Mouse (Mus musculus) megakaryocyte, embryonic 14.5 days (primary cell): ENCODE data around the gene Npas2. TPM values are rescaled to one million over a fixed set of nuclear protein-coding genes. Genes with fewer than 3 reads are reported as not detected.

Experiments
- H3K27me3 ChIP-seq: replicated peaks from 2 replicates; pipeline ENCODE3; 2012; ENCODE audit warnings: inconsistent platforms
- H3K36me3 ChIP-seq: replicated peaks from 2 replicates; pipeline ENCODE3; 2012; ENCODE audit warnings: low read length, inconsistent platforms, mixed read lengths
- H3K4me1 ChIP-seq: 2 replicates; pipeline ENCODE4 v1.6.1; 2012; ENCODE audit warnings: inconsistent platforms
- H3K4me3 ChIP-seq: replicated peaks from 2 replicates; pipeline ENCODE3; 2012; ENCODE audit warnings: moderate library complexity, mild to moderate bottlenecking, inconsistent platforms
- H3K9me3 ChIP-seq: 2 replicates; pipeline ENCODE4 v1.6.1; 2012; ENCODE audit warnings: inconsistent platforms
- FLI1 ChIP-seq: IDR thresholded peaks from 2 replicates; pipeline ENCODE4 v1.6.1; 2012; ENCODE audit warnings: low read length, inconsistent platforms, mixed read lengths
- GATA1 ChIP-seq: IDR thresholded peaks from 3 replicates; pipeline ENCODE4 v1.6.1; 2012; ENCODE audit warnings: mixed read lengths, low read length, inconsistent platforms, borderline replicate concordance
- polyA plus RNA-seq: library from polyadenylated mRNA; stranded (reverse); fragments of >175 nt; gene quantifications from 2 replicates; pipeline ENCODE4 v1.2.3, GENCODE M21; 2012; ENCODE audit warnings: low replicate concordance; ENCODE audit not compliant: insufficient read depth

Npas2 gene
- polyA plus RNA-seq, 1 experiment = 5.8 TPM

DNA sequence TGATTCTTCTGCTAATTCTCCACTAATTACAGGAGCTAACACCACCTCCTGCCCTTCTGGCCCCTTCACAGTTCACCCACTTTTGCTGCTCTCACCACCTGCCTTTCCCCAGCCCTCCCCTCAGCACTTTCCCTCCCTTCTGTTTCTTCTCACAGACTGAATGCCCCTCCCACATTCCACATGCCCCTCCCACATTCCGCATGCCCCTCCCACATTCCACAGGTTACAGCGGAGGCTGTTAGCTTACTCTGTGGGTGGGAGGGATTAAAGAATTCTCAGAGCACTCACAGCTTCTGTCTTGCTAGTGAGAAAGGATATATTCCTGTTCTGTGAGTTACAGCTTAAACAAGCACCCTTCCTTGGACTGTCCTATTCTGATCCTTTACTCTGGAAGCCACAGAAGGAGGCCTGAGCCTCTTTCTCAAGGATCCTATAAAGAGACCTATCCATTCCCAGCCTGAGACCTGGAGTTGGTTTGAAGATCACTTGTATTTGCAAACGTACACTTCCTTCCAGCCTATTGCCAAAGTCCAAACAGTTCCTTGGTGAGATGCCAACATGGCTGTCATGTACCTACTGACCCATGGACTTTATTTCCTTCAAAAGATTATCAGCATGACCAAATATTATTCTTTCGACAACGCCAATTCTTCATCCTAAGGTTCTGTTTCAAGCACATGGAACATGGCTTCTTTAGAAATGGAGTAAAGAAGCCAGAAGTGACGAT lies 6.7 kb upstream of the Npas2 start:
- Histone ChIP-seq H3K4me1 (peaks cover 25% of the 10 kb centered on the region), H3K27me3 (peaks cover 16% of the 10 kb centered on the region), H3K36me3 (no peaks in the 10 kb centered on the region), H3K4me3 (no peak overlapping the region), H3K9me3 (peaks cover 8% of the 10 kb centered on the region)
- TF ChIP-seq GATA1 (no peak), FLI1 (no peak)

DNA sequence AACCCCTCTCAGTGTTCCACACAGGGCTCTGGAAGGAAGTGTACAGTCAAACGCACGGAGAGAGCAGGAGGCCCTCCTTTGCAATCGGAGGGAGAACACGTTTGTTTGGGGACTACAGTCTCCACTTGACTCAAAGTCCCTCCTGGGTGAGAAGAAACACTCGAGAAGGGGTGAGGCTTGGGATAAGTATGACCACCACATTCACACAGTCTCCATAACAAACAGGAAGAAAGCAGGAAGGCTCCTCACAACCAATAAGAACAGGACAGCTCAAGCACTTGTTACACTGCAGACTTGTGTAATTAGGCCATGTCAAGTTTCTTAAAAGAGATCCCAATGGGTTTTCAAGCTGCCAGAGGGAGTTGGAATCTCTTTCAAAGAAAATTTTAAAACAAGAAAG lies 2.4 kb upstream of the Npas2 start:
- Histone ChIP-seq H3K9me3 (peaks cover 3% of the 10 kb centered on the region), H3K27me3 (peaks cover 49% of the 10 kb centered on the region), H3K36me3 (no peaks in the 10 kb centered on the region), H3K4me3 (no peak overlapping the region), H3K4me1 (peaks cover 45% of the 10 kb centered on the region)
- TF ChIP-seq GATA1 (no peak), FLI1 (no peak)

DNA sequence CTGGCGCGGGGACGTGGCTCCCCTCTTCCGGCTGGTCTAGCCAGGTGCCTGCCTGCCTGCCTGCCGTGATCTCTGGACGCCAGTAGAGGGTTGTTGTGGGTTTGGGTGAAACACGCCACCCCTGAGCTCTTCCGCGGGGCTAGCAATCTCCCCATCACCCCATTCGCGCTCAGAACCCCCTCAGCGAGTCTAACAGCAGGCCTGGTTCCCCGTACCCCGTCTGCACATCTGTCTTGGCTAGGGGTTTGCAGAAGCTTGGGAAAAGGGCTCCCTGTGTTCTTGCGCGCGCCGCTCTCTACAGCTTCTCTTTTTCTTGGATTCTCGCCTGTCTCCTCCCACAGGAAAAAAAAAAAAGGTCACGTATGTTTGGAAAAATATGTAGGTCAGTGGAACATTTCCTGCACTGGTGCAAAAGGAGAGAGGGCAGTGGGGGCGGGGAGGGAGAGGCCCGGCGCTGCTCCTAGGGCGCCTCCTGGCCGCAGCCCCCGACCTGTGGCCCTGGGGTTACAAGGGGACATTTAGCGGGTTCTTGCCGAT lies 1.0 kb upstream of the Npas2 start:
- TF ChIP-seq GATA1 (no peak), FLI1 (no peak)
- peaks cover 56% of the 10 kb centered on the region for H3K27me3 ChIP-seq
- H3K4me3 ChIP-seq = peak overlapping the region; percentile 96

DNA sequence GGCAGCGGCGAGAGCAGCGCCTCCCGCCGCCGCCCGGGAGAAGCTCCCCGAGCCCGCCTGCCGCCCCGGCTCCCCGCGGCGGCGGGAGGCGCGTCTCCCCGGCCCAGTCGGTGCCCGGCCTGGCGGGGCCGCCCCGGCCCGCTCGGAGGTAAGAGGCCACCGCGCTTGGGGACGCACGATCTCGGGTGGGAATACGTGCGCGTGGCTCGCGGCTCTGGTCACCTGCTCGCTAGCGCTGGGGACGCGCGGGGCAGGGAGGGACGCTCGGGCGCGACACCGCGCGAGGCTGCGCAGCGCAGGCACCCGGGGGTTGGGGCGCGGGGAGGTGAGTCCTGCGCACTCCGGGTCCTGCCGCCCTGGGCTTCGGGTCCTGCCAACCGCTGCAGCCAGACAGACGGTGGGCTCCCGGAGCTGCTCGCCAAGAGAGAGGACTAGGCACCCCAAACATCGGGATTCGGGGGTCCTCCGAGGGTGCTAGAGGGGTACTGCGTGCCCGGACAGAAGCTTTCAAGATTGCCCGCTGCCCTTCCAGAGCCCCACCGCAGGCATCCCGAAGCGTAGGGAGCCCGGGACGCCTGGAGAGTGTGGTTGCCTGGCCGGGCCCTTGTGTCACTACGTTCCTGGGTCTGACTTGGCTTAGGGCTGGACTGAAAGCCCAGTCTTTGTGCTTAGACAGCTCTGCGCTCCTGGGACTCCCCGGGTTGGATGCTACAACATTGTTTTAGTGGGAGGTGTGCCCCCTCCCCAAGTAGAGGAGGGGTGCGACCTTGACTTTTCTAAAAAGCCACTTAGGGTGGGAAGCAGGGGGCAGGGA lies 538 bp downstream of the Npas2 start:
- H3K4me3 ChIP-seq = peak overlapping the region; percentile 96
- H3K4me1 ChIP-seq = peaks cover 53% of the 10 kb centered on the region
- TF ChIP-seq GATA1 (no peak), FLI1 (no peak)
- peaks cover 4% of the 10 kb centered on the region for H3K36me3 ChIP-seq
- H3K27me3 ChIP-seq = peaks cover 62% of the 10 kb centered on the region
- H3K9me3 ChIP-seq = peaks cover 3% of the 10 kb centered on the region

More for the DNA sequence above, 1.0 kb upstream of the Npas2 start:
- Histone ChIP-seq H3K4me1 (peaks cover 48% of the 10 kb centered on the region), H3K9me3 (peaks cover 3% of the 10 kb centered on the region), H3K36me3 (no peaks in the 10 kb centered on the region)

DNA sequence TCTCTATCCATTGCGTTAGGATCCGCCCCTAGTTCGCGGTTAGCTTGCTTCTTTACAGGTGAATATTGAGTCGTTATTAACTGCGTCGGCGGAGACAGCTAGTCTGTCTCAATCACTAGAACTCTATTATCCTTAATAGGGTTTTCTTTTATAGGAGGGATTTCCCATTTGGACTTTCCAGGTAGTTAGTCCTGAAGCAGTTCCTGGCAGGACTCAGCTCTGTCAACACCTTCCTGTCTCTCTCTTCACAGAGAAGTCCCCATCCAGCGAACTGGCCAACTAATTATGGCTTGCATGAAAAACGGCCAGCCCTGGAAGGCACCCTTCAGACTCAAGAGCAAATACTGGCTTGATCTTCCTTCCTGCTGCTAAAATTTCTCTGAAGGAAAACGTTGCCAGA lies 1.4 kb downstream of the Npas2 start:
- H3K4me3 ChIP-seq = peak overlapping the region; percentile 96
- peaks cover 62% of the 10 kb centered on the region for H3K27me3 ChIP-seq
- H3K9me3 ChIP-seq = no peaks in the 10 kb centered on the region; the same call in 1 of the 2 replicates
- peaks cover 57% of the 10 kb centered on the region for H3K4me1 ChIP-seq
- no peak for TF ChIP-seq FLI1
- TF ChIP-seq GATA1 = no peak
- peaks cover 4% of the 10 kb centered on the region for H3K36me3 ChIP-seq

DNA sequence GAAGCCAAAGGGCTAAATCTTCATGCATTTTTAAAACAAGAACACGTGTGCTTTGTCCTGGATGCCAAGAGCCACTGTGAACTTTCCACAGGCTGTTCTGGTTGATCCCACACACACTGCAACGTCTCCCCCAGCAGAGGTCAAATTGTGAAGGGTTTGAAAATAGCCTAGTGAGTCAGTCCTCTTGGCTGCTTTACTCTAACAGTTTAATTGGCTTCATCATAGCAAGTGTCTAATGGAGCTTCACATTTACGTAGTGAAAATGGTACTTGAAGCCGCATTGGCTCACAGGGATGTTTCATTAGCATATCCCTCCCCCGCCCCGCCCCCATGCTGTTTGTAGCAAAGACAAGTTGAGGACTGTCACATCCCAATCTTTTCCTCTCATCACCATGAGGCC lies 2.6 kb downstream of the Npas2 start:
- Histone ChIP-seq H3K4me1 (peaks cover 54% of the 10 kb centered on the region), H3K27me3 (peaks cover 62% of the 10 kb centered on the region), H3K9me3 (peaks cover 11% of the 10 kb centered on the region), H3K36me3 (peaks cover 11% of the 10 kb centered on the region), H3K4me3 (no peak overlapping the region)
- no peak for TF ChIP-seq FLI1
- TF ChIP-seq GATA1 = no peak

DNA sequence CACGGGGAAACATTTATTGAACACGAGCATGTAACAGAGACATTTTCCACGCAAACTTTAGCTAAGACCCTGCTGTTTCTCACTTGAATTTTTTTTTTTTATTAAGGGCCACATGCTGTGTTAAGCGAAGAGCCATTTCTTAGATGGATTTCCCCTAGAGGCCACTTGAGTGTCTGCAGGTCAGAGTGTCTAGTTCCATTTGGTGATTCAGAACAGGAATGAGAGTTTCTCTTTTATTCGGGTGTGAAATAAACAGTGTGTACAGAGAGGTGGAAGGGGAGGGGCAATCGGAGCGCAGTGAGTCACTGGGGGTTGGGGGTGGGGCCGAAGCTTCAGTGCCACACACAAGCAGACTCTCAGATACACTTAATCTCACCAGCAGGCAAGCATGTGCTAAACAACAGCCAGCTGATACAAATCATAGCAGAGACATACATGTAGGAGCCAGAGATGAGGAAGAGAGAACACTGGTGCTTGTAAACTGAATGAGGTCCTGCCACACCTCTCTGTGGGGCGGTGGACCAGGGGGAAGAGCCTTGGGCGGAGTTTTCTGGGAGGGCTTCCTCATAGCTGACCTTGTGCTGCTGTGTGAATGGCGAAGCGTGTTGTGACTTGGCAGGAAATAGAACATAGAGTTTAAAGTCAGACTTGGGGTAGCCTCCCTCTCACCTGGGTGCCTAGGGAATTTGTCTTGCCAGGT lies 3.3 kb downstream of the Npas2 start:
- Histone ChIP-seq H3K36me3 (peaks cover 11% of the 10 kb centered on the region), H3K27me3 (peaks cover 67% of the 10 kb centered on the region), H3K9me3 (peaks cover 15% of the 10 kb centered on the region), H3K4me3 (peak overlapping the region; percentile 46), H3K4me1 (peaks cover 55% of the 10 kb centered on the region)
- no peak for TF ChIP-seq FLI1
- no peak for TF ChIP-seq GATA1

DNA sequence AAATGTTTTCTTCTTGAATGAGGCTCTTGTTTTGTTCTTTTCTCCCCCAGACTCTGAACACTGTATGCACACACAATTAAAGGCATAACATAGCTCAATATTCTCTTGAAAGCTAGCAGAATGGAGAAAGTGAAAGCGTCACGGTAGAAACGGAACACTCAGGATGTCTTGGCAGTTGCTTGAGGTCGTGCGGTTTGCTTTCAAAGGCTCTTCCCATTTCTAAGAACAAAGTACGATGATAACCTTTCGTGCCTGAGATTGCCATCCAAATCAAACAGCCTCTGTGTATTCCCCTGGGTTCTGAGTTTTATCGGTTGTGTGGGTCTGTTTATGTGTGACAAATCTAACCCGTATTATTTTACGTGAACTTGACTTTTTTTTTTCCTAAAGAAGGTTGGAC lies 11.5 kb downstream of the Npas2 start:
- H3K4me1 ChIP-seq = peaks cover 43% of the 10 kb centered on the region
- peaks cover 15% of the 10 kb centered on the region for H3K9me3 ChIP-seq
- peaks cover 10% of the 10 kb centered on the region for H3K36me3 ChIP-seq
- H3K27me3 ChIP-seq = peaks cover 31% of the 10 kb centered on the region
- H3K4me3 ChIP-seq = peak overlapping the region; percentile 12
- TF ChIP-seq FLI1 (no peak), GATA1 (no peak)

DNA sequence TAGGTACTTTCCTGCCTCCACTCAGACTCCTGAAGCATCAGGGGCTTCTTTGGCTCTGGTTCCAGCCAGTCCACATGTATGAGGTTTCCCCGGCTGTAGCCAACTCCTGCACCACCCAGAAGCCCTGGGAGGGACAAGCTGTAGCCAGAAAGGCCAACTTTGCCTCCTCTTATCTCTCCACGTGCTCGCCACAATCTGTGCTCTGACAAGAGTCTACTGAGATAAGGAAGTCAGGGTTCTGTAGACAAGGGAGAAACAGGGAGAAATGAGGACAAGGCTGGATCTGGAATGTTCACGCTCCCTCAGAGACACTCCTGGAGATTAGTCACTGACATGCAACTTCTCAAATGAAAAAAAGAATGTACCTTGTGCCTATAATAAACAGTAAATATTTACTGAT lies 12.2 kb downstream of the Npas2 start:
- no peak for TF ChIP-seq GATA1
- no peak for TF ChIP-seq FLI1
- peaks cover 25% of the 10 kb centered on the region for H3K27me3 ChIP-seq
- no peak overlapping the region for H3K4me3 ChIP-seq
- H3K4me1 ChIP-seq = peaks cover 45% of the 10 kb centered on the region
- peaks cover 5% of the 10 kb centered on the region for H3K36me3 ChIP-seq
- H3K9me3 ChIP-seq = peaks cover 8% of the 10 kb centered on the region
